Mouse (Mus musculus) midbrain, embryonic 14.5 days (tissue): ENCODE data around the gene Lrrtm1. TPM values are rescaled to one million over a fixed set of nuclear protein-coding genes. Genes with fewer than 3 reads are reported as not detected.
A peak's percentile ranks its signal among the peaks of the same experiment; 100 is the strongest.

Experiments
- ATAC-seq: fragments of 200-750 bp; cut with Nextera tagmentation; 2 replicates; pipeline ENCODE4 v1.8.0; 2017; ENCODE audit warnings: moderate number of reproducible peaks, moderate library complexity; ENCODE audit not compliant: low FRiP score, low TSS enrichment
- DNase-seq: peaks from one replicate; pipeline ENCODE4 v3.0.0-alpha.2; 2015
- H3K27ac ChIP-seq: fragments of 300-500 bp; sonication (generic); replicated peaks from 2 replicates; pipeline ENCODE4 v1.5.1; 2014; ENCODE audit warnings: mild to moderate bottlenecking, low read depth, low read length, moderate library complexity
- H3K27me3 ChIP-seq: fragments of 300-500 bp; sonication (generic); 2 replicates; pipeline ENCODE4 v1.6.1; 2014; ENCODE audit warnings: low read length, control low read depth, mixed read lengths; ENCODE audit not compliant: control insufficient read depth, insufficient read depth
- H3K36me3 ChIP-seq: fragments of 300-500 bp; sonication (generic); 2 replicates; pipeline ENCODE4 v1.6.1; 2014; ENCODE audit warnings: low read length, control low read depth; ENCODE audit not compliant: control insufficient read depth, insufficient read depth
- H3K4me1 ChIP-seq: fragments of 300-500 bp; sonication (generic); 2 replicates; pipeline ENCODE4 v1.6.1; 2014; ENCODE audit warnings: mild to moderate bottlenecking, antibody characterized with exemption, low read length, control low read depth; ENCODE audit not compliant: control insufficient read depth, insufficient read depth
- H3K4me2 ChIP-seq: fragments of 300-500 bp; sonication (generic); 2 replicates; pipeline ENCODE4 v1.6.1; 2014; ENCODE audit warnings: mild to moderate bottlenecking, low read length, moderate library complexity
- H3K4me3 ChIP-seq: fragments of 300-500 bp; sonication (generic); replicated peaks from 2 replicates; pipeline ENCODE4 v1.5.1; 2014; ENCODE audit warnings: low read depth, low read length
- H3K9ac ChIP-seq: fragments of 300-500 bp; sonication (generic); replicated peaks from 2 replicates; pipeline ENCODE4 v1.6.1; 2014; ENCODE audit warnings: mild to moderate bottlenecking, low read length, moderate library complexity
- H3K9me3 ChIP-seq: fragments of 300-500 bp; sonication (generic); 2 replicates; pipeline ENCODE4 v1.6.1; 2016; ENCODE audit warnings: low read length, control low read depth, mixed read lengths; ENCODE audit not compliant: control insufficient read depth
- WGBS: fragments of 180-500 bp; shearing (Covaris S2); extraction: QIAGEN DNeasy Blood & Tissue Kit; methylation state at CpG from one replicate; pipeline ENCODE4 v1.1.7; 2014; 5-methylcytosine and 5-hydroxymethylcytosine counted together
- polyA plus RNA-seq: library from polyadenylated mRNA; unstranded; fragments of >200 nt; fragmentation: Nextera tagmentation; extraction: Ambion mirVana; gene quantifications from 2 replicates; pipeline ENCODE4 v1.2.1, GENCODE M21; 2014

Lrrtm1 gene
- 37.4 and 41.7 TPM in 2 replicates for polyA plus RNA-seq

DNA sequence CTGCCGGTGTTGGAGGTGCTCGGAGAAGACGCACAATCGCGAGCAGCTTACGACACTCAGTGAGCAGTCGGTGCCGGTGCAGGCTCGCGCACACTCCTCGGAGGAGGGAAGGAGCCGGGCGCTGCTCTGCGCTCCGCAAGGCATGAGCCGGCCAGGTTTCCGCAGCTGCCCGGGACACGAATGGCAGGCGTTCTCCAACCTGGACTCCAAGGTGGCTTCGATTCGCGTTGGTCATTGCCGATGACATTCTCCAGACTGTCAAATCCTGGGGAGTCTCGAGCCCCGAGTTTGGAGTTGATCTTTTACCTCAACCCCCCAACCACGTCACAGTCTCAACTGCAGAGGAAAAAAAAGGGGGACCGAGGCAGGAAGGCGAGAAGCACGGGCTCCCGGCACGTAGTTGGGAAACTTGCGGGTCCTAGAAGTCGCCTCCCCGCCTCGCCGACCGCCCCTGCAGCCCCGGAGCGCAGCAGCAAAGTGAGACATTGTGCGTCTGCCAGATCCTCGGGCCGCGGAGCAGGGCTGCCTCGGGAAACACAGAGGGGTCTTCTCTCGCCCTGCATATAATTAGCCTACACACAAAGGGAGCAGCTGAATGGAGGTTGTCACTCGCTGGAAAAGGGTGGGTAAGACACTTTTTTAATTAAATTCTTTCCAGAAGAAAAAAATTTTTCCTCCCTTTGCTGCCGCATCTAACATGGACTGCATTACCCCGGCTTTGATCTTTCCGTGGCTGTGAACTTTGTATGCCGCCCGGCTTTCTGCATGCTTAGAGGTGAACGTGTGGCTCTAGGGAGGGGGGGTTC lies at the start of gene Lrrtm1:
Lrrtm1 (plus strand) TSS at position 89 of the 806 bp plus-strand sequence.
- Histone ChIP-seq H3K4me1 (peaks cover 25% of the 10 kb centered on the region), H3K4me3 (peak within 1 kb of the TSS; percentile 58), H3K9me3 (no peaks in the 10 kb centered on the region), H3K27ac (peak within 1 kb of the TSS; percentile 90), H3K27me3 (peaks cover 17% of the 10 kb centered on the region; the same call in 1 of the 2 replicates), H3K4me2 (peak within 1 kb of the TSS; percentile 66), H3K36me3 (no peaks in the 10 kb centered on the region), H3K9ac (peak within 1 kb of the TSS; percentile 77)
- ATAC-seq (peak; percentile 88), DNase-seq (peak; percentile 92)
- under 1% methylated on average over 53 of the region's 53 CpGs for WGBS

DNA sequence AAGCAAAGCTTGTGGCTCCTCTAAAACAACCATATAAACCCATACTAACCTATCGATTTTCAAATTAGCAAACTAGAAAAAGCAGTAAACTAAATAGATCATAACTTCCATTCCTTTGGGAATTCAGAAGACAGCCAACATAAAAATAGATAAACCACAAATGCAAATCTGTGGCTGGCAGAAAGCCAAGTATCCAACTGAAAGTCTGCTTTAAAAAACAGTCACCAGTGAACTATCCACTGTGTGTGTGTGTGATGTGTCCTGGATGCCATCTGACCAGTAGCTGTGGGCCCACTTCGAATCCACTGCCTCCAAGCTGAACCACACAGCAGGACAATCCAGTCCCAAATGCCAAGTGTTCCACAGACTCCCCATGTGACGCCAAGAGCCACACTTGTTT lies 45.8 kb upstream of the Lrrtm1 start:
- no peak for ATAC-seq
- 90% methylated on average over 3 of the region's 3 CpGs for WGBS
- peaks cover 3% of the 10 kb centered on the region; the same call in 1 of the 2 replicates for H3K4me1 ChIP-seq
- no peak overlapping the region for H3K27ac ChIP-seq
- no peak overlapping the region for H3K4me2 ChIP-seq
- no peak for DNase-seq
- no peaks in the 10 kb centered on the region for H3K9me3 ChIP-seq
- no peaks in the 10 kb centered on the region for H3K36me3 ChIP-seq
- H3K27me3 ChIP-seq: no peaks in the 10 kb centered on the region
- H3K4me3 ChIP-seq: no peak overlapping the region
- H3K9ac ChIP-seq: no peak overlapping the region

DNA sequence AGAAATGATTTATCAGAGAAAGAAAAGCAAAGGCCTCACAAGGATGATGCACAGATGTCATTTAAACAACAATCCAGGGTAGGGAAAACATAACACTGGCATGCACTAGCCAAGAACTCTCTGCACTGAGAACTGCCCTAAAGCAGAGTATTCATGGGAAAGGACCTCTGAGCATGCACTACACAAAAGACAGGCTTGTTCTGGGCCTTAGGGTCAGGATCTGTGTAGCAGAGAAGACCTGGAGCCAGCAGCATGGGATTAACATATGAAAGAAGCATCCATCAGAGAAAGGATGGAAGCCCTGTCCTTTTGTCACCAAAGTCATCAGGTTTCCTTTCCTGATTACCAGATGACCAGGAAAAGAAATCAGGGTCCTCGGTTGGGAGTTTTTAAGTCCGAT lies 43.1 kb upstream of the Lrrtm1 start:
- no peak for DNase-seq
- Histone ChIP-seq H3K4me3 (no peak overlapping the region), H3K4me1 (peaks cover 3% of the 10 kb centered on the region; the same call in 1 of the 2 replicates), H3K27ac (no peak overlapping the region), H3K9me3 (no peaks in the 10 kb centered on the region), H3K36me3 (no peaks in the 10 kb centered on the region), H3K4me2 (no peak overlapping the region), H3K9ac (no peak overlapping the region), H3K27me3 (no peaks in the 10 kb centered on the region)
- WGBS: 9% methylated on average over 2 of the region's 2 CpGs
- ATAC-seq: no peak

DNA sequence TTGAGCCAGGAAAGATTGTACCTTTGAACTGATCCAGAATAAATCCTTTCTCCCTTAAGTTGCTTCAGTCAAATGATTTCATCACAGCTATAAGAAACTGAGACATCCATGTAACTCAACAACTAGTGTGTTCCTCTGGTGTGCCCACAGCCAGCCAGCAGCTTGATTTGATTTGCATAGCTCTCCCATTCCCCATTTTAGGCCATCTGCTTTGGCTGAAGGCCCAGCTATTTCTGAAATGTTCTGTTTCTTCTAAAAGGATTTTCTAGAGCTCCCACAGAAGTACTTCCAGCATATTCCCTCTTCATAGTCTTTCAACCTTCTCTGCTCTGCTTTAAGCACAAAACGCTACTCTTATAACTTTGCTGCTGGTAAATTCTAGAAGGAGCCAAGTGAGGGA lies 33.3 kb upstream of the Lrrtm1 start:
- no peak for DNase-seq
- no peak overlapping the region for H3K4me2 ChIP-seq

DNA sequence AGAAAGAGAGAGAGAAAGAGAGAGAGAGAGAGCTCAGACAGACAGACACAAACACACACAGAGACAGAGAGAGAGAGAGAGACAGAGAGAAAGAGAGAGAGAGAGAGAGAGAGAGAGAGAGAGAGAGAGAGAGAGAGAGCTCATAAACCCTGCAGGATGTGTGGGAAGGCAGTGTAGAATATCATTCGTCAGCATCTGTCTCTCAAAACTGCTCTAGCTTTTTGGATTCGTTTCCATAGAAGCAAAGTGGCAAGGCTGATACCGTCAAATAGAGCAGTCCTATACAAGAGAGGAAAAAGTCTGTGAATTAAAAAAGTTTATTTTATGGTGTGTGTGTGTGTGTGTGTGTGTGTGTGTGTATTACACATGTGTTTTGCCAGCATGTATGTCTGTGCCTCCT lies 32.6 kb upstream of the Lrrtm1 start:
- no peak for DNase-seq
- no peak for ATAC-seq
- Histone ChIP-seq H3K27me3 (no peaks in the 10 kb centered on the region), H3K4me1 (peaks cover 3% of the 10 kb centered on the region; the same call in 1 of the 2 replicates), H3K36me3 (no peaks in the 10 kb centered on the region), H3K4me3 (no peak overlapping the region), H3K9ac (no peak overlapping the region), H3K4me2 (no peak overlapping the region), H3K9me3 (no peaks in the 10 kb centered on the region), H3K27ac (no peak overlapping the region)
- WGBS: 84% methylated on average over 3 of the region's 3 CpGs

More for the DNA sequence above, 33.3 kb upstream of the Lrrtm1 start:
- no peak overlapping the region for H3K4me3 ChIP-seq
- peaks cover 3% of the 10 kb centered on the region; the same call in 1 of the 2 replicates for H3K4me1 ChIP-seq
- 95% methylated on average over 1 of the region's 1 CpGs for WGBS
- no peaks in the 10 kb centered on the region for H3K27me3 ChIP-seq
- ATAC-seq: no peak
- no peaks in the 10 kb centered on the region for H3K36me3 ChIP-seq
- H3K9ac ChIP-seq: no peak overlapping the region
- no peaks in the 10 kb centered on the region for H3K9me3 ChIP-seq
- no peak overlapping the region for H3K27ac ChIP-seq

DNA sequence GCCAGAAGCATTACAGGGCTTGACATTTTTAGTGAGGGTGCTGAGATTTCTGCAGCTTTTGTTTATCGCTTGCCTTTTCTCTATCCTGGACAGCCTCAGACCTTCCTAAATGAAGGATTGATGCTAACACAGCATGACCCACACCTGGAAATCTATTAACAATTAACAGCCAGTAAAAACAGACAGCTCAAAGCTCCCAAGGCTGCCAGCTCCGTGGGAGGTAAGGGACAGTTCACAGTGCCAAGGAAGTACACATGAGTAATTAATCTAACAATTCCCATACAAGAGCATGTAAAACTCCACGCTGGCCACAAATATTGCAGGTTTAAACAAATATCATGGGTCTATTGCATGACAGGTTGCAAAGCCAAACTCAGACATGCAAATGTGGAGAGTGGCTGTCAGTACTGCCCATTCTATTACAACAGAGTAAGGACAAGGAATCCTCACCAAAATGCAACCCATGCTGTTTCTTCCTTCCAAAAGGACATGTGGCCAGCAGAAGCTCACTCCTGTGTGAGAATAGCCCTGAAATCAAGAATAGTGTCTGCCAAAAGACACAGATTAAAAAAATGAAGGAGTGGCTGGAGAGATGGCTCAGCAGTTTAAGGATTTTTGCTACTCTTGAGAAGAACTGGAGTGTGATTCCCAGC lies 28.6 kb upstream of the Lrrtm1 start:
- H3K36me3 ChIP-seq: no peaks in the 10 kb centered on the region
- no peak overlapping the region for H3K4me3 ChIP-seq
- no peak overlapping the region for H3K27ac ChIP-seq
- WGBS: 36% methylated on average over 3 of the region's 3 CpGs
- DNase-seq: no peak
- no peak for ATAC-seq
- no peaks in the 10 kb centered on the region for H3K9me3 ChIP-seq
- H3K4me1 ChIP-seq: peaks cover 3% of the 10 kb centered on the region; the same call in 1 of the 2 replicates
- H3K4me2 ChIP-seq: no peak overlapping the region
- H3K27me3 ChIP-seq: no peaks in the 10 kb centered on the region
- H3K9ac ChIP-seq: no peak overlapping the region; the same call in 1 of the 2 replicates

DNA sequence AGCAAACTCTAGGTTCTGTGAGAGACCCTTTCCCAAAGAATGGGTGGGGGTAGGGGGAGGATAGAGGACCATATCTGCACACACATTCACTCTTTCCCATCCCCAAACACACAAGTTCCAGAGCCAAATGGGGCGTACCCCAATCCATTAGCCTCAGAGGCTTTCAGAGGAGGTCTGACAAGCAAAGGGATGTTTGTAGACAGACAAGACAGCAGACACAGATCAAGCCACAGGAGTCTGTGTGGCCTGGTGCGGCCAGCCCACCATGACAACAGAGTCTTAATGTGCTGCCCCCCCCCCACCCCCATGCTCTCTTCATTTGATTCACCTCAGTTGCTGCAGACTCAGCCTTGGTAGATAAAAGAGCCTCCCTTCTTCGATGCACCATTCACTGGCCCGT lies 27.2 kb upstream of the Lrrtm1 start:
- Histone ChIP-seq H3K4me2 (no peak overlapping the region), H3K4me1 (peaks cover 3% of the 10 kb centered on the region; the same call in 1 of the 2 replicates), H3K27me3 (no peaks in the 10 kb centered on the region), H3K36me3 (no peaks in the 10 kb centered on the region), H3K9ac (no peak overlapping the region), H3K27ac (no peak overlapping the region), H3K9me3 (no peaks in the 10 kb centered on the region), H3K4me3 (no peak overlapping the region)
- 47% methylated on average over 4 of the region's 4 CpGs for WGBS
- ATAC-seq: no peak
- DNase-seq: no peak

DNA sequence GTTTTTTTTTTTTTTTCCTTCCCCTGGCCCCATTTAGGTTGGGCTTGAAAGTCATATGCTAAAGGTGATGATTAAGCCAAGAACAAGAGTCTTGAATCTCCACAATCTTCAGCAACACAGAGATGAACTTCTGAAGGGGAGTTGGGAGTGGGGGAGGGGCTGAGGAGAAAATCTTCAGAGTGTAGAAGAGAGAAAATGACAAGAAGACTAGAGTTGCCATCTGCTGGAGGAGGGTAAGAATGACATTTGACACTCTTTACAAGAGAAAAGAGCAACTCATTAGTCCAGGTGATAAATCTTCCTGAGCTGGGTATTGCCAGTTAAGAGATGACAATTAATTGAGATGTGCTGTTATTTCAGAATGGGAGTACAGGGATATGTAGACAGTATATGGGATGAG lies 23.6 kb upstream of the Lrrtm1 start:
- Histone ChIP-seq H3K4me2 (no peak overlapping the region), H3K9ac (no peak overlapping the region), H3K4me3 (no peak overlapping the region), H3K9me3 (no peaks in the 10 kb centered on the region), H3K36me3 (no peaks in the 10 kb centered on the region), H3K27me3 (no peaks in the 10 kb centered on the region), H3K4me1 (peaks cover 16% of the 10 kb centered on the region), H3K27ac (no peak overlapping the region)
- ATAC-seq: no peak
- DNase-seq: peak; percentile 76
